Mouse (Mus musculus) kidney, adult 2 months (tissue): ENCODE measurements around the gene Kdm5a. TPM values are rescaled to one million over a fixed set of nuclear protein-coding genes. Genes with fewer than 3 reads are reported as not detected.

Experiments used
- DNase-seq: peaks from one replicate; pipeline ENCODE4 v3.0.0; 2021
- H3K27ac ChIP-seq: fragments of 200-500 bp; 2 replicates; pipeline ENCODE4 v1.5.1; 2012; ENCODE audit warnings: low read depth, low read length, control low read depth, inconsistent platforms; ENCODE audit not compliant: insufficient read depth
- H3K27me3 ChIP-seq: fragments of 200-500 bp; replicated peaks from 2 replicates; pipeline ENCODE4 v1.6.1; 2012; ENCODE audit warnings: mild to moderate bottlenecking, moderate library complexity, low read length, inconsistent platforms; ENCODE audit not compliant: control insufficient read depth, insufficient read depth
- H3K36me3 ChIP-seq: fragments of 200-500 bp; 2 replicates; pipeline ENCODE4 v1.6.1; 2012; ENCODE audit warnings: mild to moderate bottlenecking, moderate library complexity, low read length, inconsistent platforms; ENCODE audit not compliant: control insufficient read depth, insufficient read depth
- H3K4me1 ChIP-seq: fragments of 200-500 bp; 2 replicates; pipeline ENCODE4 v1.6.1; 2011; ENCODE audit warnings: low read length; ENCODE audit not compliant: control insufficient read depth, insufficient read depth
- H3K4me3 ChIP-seq: fragments of 200-500 bp; 2 replicates; pipeline ENCODE4 v1.5.1; 2011; ENCODE audit warnings: mild to moderate bottlenecking, low read depth, low read length, control low read depth; ENCODE audit not compliant: insufficient read depth
- CTCF ChIP-seq: fragments of 200-500 bp; conservative IDR thresholded peaks from 2 replicates; pipeline ENCODE4 v1.5.1; 2011; ENCODE audit warnings: low read depth, mild to moderate bottlenecking, control low read depth, low read length, moderate library complexity, mixed read lengths; ENCODE audit not compliant: insufficient read depth, insufficient read length
- POLR2A ChIP-seq: fragments of 200-500 bp; IDR thresholded peaks from one replicate; pipeline ENCODE4 v1.6.1; 2011; ENCODE audit warnings: low read depth, low read length, control low read depth
- WGBS: fragments of 180-500 bp; shearing (Covaris S2); methylation state at CpG from one replicate; pipeline ENCODE4 v1.1.7; 2018; 5-methylcytosine and 5-hydroxymethylcytosine counted together
- polyA plus RNA-seq: library from polyadenylated mRNA; depleted of rRNA; stranded (reverse); fragments of >200 nt; gene quantifications from 2 replicates; pipeline ENCODE4 v1.2.3, GENCODE M21; 2012

The Kdm5a gene
- polyA plus RNA-seq, 1 experiment, result 4.3 TPM

DNA sequence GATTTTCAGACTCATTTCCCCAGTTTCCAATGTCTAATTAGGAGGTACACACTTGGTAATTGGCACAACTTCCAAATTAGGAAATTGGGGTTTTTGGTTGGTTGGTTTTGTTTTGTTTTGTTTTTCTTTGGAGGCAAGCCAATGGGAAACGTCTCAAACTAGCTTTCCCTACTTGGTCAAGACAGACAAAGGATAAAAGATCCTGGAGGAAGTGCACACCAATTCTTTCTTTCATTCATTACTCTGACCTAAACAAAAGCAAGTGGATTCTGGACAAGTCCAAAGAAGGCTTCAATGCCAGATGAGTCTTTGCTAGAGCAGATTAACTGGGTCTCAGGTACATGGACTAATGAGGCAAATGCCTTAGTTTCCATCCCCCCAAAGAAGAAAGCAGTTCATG lies 19.9 kb upstream of the Kdm5a start:
- WGBS, result 11% methylated on average over 1 of the region's 1 CpGs
- Histone ChIP-seq H3K4me3 (no peak overlapping the region), H3K36me3 (peaks cover 1% of the 10 kb centered on the region), H3K27me3 (no peaks in the 10 kb centered on the region), H3K4me1 (no peaks in the 10 kb centered on the region), H3K27ac (no peak overlapping the region)
- no peak for DNase-seq
- no peak for TF ChIP-seq CTCF
- no peak for TF ChIP-seq POLR2A

DNA sequence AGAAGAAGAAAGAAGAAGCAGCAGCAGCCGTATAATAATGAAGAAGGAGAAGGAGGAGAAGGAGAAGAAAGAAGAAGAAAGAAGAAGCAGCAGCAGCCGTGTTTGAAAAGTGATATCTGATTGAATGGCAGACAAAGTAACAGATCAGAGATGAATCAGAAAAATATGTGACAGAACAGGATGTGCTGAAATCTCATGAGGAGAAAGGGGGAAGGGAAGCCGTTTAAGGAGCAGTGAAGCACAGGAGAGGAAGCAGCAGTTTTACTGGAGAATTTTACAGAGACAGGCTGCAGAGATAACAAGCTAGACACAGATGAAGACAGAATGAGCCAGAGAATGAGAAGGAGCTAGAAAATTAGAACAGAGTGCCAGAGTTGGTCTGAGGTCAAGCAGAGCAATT lies 14.9 kb upstream of the Kdm5a start:
- H3K27ac ChIP-seq, result no peak overlapping the region
- H3K36me3 ChIP-seq, result peaks cover 4% of the 10 kb centered on the region; the same call in 1 of the 2 replicates
- no peak overlapping the region for H3K4me3 ChIP-seq
- DNase-seq, result no peak
- WGBS, result 86% methylated on average over 3 of the region's 3 CpGs
- TF ChIP-seq POLR2A (no peak), CTCF (no peak)
- no peaks in the 10 kb centered on the region for H3K27me3 ChIP-seq
- H3K4me1 ChIP-seq, result no peaks in the 10 kb centered on the region

DNA sequence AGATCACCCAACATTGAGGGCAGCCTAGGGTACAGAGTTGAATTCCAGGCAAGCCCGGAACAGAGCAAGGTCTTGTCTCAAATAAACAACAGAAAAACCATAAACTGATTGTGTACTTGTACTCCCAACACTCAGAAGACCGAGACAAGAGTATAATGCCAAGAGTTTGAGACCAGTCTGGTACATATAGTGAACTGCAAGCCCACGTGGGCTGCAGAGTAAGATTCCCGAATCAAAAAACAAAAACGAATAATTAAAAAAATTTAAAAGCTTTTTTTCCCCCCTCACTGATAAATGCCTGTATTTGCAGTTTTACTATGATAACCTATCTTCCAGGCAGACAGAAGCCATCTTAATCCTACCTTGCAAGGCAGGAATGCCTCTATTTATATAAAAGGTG lies 7.4 kb upstream of the Kdm5a start:
- Histone ChIP-seq H3K27ac (no peak overlapping the region), H3K27me3 (no peaks in the 10 kb centered on the region), H3K4me1 (no peaks in the 10 kb centered on the region; the same call in 1 of the 2 replicates), H3K36me3 (no peaks in the 10 kb centered on the region), H3K4me3 (peak overlapping the region; percentile 45)
- 22% methylated on average over 5 of the region's 5 CpGs for WGBS
- no peak for TF ChIP-seq CTCF
- no peak for TF ChIP-seq POLR2A
- no peak for DNase-seq

DNA sequence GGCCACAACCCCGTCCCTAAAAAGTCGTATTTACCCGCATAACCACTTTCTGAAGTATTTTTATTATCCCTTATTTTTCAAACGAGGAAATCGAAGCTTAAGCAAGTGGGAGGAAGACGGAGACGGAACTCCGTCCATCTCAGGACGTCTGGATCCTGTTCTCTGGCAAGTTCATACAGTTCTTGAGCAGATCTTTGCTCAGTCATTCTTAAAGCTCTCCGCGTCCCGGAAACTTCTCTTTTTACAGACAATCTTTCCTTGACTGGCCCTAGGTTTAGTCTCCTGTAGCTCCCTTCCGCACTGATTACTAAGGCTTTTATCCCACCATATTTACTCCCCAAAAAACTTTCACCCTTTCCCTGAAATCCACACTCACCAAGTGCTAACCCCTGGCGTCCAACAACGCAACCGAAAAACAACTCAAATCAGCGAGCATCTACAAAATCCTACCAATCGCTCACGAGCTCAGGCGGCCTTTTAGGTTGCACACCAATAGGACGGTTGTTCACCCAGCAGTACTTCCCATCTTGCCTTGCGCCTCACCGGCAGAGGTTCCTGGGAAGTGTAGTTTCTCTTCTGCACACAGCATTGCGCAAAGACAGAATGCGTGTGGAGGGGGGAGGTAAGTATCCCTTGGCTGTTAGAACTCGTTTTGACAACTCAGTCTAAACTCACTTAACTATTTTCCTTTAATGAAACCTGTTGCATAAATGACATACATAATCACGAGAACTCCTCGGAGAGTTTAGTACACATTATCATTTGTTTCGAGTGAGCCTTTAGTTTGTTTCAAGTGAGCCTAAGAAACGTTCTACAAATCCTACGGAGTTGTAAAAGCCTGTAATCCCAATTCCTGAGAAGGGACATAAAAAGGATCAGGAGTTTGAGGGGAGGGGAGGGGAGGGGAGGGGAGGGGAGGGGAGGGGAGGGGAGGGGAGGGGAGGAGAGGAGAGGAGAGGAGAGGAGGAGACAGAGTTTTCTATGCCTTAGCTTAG lies 6.7 kb upstream of the Kdm5a start:
- under 1% methylated on average over 31 of the region's 31 CpGs for WGBS

DNA sequence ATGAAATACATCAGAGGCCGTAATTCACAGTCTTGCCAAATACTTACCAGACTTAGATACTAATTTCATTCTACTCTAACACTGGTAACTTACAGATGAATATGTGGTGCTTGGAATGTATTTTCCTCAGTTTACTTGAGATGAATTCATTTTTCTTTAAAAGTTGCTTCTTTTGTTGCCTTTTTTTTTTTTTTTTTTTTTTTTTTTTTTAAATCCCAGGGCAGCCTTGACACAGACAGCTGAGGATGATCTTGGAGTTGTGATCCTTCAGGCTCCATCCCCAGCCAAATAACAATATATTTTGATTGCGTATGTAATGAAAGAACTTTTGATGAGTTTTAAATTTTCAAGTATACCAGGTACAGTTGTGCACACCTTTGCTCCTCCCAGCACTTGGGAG lies 1.8 kb upstream of the Kdm5a start:
- 98% methylated on average over 2 of the region's 2 CpGs for WGBS
- Histone ChIP-seq H3K4me1 (peaks cover 9% of the 10 kb centered on the region; the same call in 1 of the 2 replicates), H3K27me3 (no peaks in the 10 kb centered on the region), H3K4me3 (no peak overlapping the region), H3K27ac (no peak overlapping the region), H3K36me3 (peaks cover under 1% of the 10 kb centered on the region; the same call in 1 of the 2 replicates)
- TF ChIP-seq CTCF (no peak), POLR2A (no peak)
- no peak for DNase-seq

More for the DNA sequence above, 6.7 kb upstream of the Kdm5a start:
- Histone ChIP-seq H3K4me3 (peak overlapping the region; percentile 45), H3K27me3 (no peaks in the 10 kb centered on the region), H3K27ac (0 out of 2 replicates have a peak overlapping the region, but pooled peaks have one; percentile 5), H3K4me1 (no peaks in the 10 kb centered on the region; the same call in 1 of the 2 replicates), H3K36me3 (no peaks in the 10 kb centered on the region)
- DNase-seq, result peak; percentile 94
- TF ChIP-seq POLR2A (no peak), CTCF (0 out of 2 replicates have a peak, but pooled peaks have one; percentile 7)

DNA sequence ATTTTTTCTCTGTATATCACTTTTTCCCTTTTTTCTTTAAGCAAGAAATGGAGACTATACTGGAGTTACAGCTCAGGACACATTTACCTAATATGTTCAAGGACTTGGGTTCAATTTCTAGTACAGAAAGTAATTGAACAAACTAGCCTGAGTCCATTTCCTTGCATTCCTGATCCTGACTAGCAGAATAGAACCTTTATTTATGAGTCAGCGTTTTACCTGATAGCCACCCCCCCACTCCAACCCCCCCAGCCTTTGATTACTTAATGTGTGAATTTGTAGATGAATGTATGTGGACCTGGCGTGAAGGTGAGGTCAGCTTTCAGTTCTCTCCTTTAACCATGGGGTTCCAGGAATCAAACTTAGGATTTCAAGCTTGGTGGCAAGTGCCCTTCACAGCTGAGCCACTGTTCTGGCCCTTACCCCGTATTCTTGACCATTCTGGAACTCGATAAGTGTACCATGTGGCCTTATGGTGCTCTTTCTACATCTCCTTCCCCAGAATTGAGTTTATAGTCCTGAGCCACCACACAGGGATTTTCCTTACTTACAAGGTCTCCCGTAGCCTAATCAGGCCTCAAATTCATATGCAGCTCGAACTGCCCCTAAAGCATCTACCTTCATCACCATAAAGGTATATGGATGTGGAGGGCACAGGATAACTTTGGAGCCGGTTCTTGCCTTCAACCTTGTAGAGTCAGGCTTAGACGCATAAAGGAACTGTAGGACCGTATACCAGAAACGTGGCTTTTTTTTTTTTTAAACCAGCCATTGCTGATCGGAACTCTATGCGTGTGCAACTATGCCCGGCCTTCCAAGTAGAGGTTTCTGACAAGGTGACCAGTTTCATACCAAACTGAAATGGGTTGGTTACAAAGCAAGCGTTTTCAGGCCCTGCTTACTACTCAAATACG lies 893 bp upstream of the Kdm5a start:
- 14% methylated on average over 15 of the region's 15 CpGs for WGBS
- TF ChIP-seq POLR2A (no peak), CTCF (no peak)
- DNase-seq, result no peak
- Histone ChIP-seq H3K4me3 (peak overlapping the region; percentile 80), H3K36me3 (peaks cover 2% of the 10 kb centered on the region; the same call in 1 of the 2 replicates), H3K27ac (peak overlapping the region; percentile 96), H3K27me3 (no peaks in the 10 kb centered on the region), H3K4me1 (peaks cover 9% of the 10 kb centered on the region; the same call in 1 of the 2 replicates)

DNA sequence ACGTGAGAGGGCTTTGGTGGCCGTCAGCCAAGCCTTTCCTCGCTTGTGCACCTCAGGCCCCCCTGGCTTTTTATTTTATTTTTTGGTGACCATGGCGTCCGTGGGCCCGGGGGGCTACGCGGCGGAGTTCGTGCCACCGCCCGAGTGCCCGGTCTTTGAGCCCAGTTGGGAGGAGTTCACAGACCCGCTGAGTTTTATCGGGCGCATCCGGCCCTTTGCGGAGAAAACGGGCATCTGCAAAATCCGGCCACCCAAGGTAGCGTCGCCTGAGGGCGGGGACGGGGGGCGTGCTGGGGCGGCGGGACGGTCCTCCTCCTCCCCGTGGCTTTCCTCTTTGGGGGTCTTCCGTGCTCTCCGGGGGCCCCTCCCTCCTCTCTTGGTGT lies 590 bp downstream of the Kdm5a start:
- Histone ChIP-seq H3K4me1 (peaks cover 9% of the 10 kb centered on the region; the same call in 1 of the 2 replicates), H3K4me3 (peak overlapping the region; percentile 80), H3K36me3 (peaks cover 4% of the 10 kb centered on the region), H3K27ac (peak overlapping the region; percentile 96), H3K27me3 (no peaks in the 10 kb centered on the region)
- DNase-seq, result no peak
- WGBS, result under 1% methylated on average over 31 of the region's 31 CpGs
- TF ChIP-seq POLR2A (no peak), CTCF (no peak)
